Mouse (Mus musculus) cerebellum, postnatal 25 days (tissue): ENCODE results near the gene Nxf1.
"Not testable (repeated sequence)": the region's sequence is repeated elsewhere in the genome, so short reads cannot be mapped to it uniquely, and the experiment has no call there.

ENCODE experiments used
- DNase-seq, 2 experiments: peaks; one replicate each; pipeline ENCODE4 v3.0.0; 2021; ENCODE audit warnings: mixed read lengths in 2 of 2

The Nxf1 gene

GRCm38 (mm10) chr19:8756635-8757387 is at the start of gene Nxf1:
Gene Nxf1 (plus strand): TSS chr19:8757073.
- DNase-seq = peak; percentile 92 to 98

GRCm38 (mm10) chr19:8708954-8709353 is 47.9 kb upstream of the Nxf1 start:
- no peak for DNase-seq

DNA sequence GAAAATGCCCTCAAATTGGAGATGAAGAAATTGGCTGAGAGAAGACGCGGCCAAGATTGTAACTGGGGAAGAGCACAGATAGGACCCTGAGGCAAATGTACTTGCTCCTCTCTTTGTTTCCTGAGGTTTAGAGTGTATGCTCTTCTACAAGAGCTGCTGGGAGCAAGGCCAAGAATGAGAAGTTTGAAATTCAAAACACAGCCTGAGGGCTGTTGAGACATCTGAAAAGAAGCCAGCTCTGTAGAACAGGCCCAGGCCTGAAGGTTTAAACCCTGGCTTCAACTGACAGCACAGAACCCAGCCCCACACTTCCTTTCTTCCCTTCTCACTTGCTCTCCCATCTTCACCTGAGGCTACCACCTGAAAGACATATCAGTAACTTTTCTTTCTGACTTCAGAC is 46.8 kb upstream of the Nxf1 start:
- DNase-seq = no peak

- no peak for DNase-seq
These were observed 45.4 kb upstream of the Nxf1 start for GRCm38 (mm10) chr19:8711506-8711905.

DNA sequence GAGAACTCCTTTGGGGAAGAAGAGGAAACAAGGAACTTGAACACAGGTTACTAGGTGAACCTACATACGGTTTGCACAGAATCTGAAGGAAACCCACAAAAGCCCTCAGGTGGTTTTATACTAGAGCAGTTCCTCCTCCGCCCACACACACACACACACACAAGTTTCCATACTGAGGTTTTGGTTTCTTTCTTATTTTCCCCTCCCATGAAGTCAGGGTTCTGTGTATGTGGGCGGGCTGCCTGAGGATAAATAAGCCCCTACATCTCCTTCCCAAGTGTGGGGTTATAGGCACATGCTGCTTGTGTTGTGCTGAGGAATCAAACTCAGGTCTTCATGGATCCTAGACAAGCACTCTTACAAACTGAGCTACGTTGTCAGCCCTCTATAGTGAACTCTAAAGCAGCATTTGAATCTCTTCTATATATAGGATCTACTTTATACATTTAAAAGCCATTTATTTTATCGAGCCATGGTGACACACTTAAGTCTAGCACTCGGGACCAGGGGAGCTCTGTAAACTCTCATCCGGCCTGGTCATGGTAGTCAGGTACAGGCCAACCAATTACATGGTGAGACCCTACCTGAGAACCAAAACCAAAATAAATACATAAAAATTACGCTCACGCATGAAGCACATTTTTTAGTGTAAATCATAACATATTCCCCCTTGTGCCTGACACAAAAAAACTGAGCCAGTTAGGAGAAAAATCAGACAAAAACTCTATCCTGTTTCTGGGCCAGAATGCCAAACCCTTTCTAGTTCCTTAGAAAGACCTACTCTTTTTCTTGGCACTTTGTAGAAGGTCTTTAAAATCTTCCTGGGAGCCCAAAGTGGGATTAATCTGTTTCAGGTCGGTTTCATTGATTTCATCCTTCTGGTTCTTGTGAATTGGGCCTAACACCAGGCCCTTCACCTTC is 44.7 kb upstream of the Nxf1 start:
- DNase-seq = no peak

DNA sequence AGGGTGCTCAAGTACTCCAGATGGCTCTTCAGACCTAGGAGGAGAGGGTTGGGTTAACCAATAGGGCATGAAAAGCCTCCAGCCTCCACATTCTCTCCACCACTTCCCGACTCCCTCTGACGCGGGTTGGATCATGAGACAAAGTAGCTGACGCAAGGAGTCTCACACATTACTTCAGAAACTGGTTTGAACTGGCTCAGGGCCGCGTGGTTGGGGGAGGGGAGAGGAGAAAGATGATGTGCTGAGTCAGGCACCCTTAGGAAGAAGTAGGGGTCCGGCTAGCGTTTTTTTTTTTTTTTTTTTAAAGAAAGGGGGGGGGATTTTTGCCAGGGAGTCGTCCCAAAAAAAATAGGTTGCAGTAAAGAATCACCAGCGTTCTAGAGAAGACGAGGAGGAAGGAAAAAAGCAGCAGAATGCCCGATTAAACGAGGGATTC is 44.0 kb upstream of the Nxf1 start:
- DNase-seq = peak; percentile 28 to 47

DNA sequence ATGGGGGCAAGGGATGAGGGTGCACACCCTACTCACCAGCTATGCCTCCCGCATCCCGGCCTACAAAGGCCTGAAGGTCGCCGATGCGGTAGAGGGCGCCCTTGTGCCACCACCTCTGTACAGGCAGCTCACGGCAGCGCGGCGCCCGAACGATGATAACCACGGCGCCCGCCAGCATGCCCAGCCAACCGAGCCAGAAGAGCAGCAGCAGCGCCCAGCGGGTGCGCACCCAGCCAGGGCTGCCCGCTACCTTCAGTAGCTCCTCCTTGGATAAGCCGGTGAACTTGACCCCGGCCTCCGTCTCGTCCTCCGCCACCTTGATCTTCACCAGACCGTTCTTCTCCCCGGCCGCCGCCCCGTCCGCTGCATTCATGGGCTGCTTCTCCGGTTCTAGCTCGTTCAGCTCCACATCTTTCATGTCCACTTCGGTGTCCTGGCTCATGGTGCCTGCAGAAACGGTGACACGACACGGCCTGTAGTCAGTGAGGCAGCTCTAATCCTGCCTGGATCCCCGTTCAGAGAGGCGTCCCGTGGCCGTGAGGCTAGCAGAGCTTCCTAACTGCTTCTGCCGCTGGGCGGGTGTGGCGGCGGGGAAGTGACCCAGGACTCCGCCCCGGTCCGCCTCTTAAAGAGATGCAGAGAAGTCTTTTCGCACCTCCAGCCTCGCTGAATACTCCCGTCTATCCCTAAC is 43.4 kb upstream of the Nxf1 start:
- peak; percentile 93 to 96 for DNase-seq

DNA sequence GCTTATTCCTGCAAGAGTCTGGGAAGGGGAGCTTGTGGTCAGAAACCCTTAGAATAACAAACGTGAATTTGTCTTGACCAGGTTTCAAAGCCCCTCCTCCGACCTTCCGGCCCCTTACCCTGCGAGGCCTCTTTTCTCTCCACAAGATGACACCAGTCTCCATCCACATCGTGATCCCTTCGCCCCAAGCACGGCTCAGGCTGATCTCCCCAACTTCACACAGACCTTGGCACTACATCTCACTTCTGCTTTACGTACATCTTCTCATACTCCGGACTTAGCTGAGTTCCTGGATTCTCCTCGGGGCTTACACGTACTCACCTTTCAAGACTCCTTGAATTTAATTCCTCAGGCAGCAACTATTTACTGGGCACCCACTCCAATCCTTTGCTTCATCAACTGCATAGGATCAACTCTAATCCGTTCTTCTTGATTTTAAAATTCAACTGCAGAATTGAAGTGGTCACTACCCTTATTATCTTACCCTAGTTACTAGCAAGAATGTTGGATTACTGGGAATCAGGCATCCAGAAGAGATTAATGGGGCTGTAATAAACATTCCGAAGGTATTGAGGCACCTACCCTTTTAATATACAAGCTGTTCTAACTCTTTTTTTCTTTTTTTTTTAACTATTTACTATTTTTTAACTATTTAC is 42.7 kb upstream of the Nxf1 start:
- no peak for DNase-seq

GRCm38 (mm10) chr19:8714653-8715481 is 42.0 kb upstream of the Nxf1 start:
- DNase-seq = no peak

- DNase-seq = no peak
These were observed 40.8 kb upstream of the Nxf1 start for GRCm38 (mm10) chr19:8715868-8716766.

DNA sequence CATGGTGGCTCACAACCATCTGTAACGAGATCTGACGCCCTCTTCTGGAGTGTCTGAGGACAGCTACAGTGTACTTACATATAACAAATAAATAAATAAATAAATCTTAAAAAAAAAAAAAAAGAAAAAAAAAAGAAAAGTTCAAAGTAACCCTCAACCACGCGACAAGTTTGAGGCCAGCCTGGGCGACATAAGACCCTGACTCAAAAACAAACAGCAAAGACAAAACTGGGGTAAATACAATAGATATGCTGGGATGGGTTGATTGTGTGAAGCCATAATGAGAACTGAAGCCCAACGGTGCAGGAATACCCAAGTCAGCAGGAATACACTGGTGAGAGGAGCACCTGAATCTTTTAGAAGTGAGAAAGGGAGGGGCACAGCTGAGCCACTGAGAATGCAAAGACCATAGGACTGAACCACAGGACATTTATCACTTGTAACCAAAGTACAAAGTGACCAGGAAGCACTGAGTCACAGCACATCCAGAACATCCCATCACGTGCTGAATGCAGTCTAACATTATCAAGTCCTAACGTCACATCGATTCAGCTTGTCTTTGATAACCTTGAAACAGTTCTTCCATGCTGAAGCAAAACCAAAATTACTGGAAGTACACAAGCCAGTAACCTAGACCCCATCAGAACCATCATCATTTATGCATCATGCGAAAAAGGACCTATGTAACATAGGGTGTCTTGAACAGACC is 40.0 kb upstream of the Nxf1 start:
- no peak for DNase-seq

DNA sequence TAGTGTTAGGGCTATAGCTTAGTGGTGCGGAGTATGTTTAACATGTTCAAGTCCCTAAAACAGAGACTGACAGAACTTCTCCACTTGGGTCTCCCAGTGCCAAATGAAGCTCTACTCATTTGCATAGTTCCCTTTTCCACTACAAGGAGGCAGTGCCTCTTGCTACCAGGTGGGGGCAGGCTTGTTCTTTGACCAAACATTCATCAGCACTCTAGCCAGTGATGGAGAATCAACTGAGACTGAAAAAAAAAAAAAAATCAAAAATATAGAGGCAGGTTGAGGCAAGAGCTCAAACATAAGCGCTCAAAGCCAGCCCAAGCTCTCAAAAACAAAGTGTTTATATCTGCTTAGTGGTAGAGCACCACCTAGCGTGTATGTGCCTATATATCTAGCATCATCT is 38.5 kb upstream of the Nxf1 start:
- DNase-seq = peak; percentile 58 to 73

DNA sequence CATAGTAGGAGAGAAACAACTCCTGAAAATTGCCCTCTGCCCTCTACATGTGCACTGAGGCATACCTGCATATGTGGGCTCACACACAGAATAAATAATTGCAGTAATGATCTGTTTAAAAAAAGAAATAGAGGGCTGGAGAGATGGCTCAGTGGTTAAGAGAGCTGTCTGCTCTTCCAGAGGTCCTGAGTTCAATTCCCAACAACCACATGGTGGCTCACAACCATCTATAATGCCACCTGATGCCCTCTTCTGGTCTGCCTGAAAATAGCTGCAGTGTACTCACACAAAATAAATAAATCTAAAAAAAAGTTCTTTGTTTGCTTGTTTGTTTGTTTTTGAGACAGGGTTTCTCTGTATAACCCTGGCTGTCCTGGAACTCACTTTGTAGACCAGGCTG is 37.8 kb upstream of the Nxf1 start:
- not testable (repeated sequence) for DNase-seq

- no peak for DNase-seq
These were observed 35.5 kb upstream of the Nxf1 start for GRCm38 (mm10) chr19:8721378-8721777.

DNA sequence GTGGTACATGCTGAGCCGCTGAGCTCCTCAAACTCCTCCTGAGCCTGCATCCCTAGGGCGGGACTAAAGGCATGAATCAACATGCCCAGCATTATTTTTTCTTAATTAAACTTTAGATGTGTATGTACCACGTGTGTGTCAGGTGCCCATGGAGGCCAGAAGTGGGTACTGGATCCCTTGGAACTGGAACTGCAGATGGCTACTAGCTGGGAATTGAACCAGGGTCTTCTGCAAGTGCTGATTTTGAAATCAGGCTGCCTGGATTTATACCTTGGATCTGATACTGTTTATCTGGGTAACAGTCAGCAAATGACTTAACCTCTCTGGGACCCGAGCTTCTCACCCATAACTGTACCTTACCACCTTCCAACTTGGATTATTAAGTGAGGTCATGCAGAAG is 34.9 kb upstream of the Nxf1 start:
- no peak for DNase-seq

DNA sequence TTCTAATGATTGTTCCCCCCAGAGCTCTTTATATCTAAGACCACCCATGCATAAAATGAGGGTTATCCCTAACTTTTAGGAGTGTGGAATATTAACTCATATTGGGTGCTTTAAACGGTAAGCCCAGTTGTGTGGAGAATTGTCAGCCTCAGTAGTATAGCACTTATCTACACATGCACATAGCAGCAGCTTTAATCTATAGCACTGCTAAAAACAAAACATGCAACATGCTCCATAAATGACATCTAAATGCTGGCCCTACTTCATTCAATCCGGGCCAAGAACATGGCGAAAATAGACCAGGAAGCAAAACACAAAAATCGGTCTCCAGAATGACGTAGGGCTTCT is 34.3 kb upstream of the Nxf1 start:
- DNase-seq = no peak

GRCm38 (mm10) chr19:8722907-8723573 is 33.8 kb upstream of the Nxf1 start, which contains the start of gene Slc3a2:
Gene Slc3a2 (minus strand): TSS chr19:8723369.
- peak; percentile 96 to 97 for DNase-seq

DNA sequence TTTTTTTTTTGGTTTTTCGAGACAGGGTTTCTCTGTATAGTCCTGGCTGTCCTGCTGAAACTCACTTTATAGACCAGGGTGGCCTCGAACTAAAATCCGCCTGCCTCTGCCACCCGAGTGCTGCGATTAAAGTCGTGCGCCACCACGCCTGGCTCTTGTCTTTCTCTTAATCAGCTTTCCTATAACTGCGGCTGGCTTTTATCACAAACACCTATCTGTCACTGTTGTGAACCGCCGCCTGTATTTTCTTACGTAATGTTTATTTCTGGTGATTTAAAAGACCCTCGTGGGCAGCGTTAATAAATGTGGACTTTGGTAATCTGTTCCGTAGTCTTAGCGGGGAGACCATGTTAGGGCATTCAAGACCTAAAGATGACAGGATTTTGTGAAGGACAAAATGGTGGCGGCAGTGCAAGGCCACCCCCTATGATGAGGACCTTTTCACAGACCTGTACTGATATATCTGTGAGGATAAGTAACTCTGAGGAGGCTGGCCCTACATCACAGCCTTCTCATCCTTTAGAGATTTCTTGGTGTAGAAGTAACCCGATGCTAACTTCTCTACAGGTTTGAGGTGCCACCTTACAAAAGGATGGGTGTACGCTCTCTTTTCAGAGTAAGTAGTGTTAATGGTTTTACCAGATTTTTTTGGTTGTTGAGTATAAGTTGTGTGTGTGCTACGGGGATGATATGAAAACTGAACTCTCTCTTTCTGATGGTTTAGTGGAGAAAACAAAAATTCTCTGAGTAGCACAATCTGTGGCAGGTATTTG is 33.1 kb upstream of the Nxf1 start:
- no peak for DNase-seq

GRCm38 (mm10) chr19:8724392-8724791 is 32.5 kb upstream of the Nxf1 start:
- no peak for DNase-seq
